Mouse (Mus musculus) embryonic facial prominence, embryonic 14.5 days (tissue): ENCODE measurements around the gene Fndc3b. TPM values are rescaled to one million over a fixed set of nuclear protein-coding genes. Genes with fewer than 3 reads are reported as not detected.

Experiments
- ATAC-seq: fragments of 200-750 bp; cut with Nextera tagmentation; 2 replicates; pipeline ENCODE4 v1.8.0; 2017; ENCODE audit warnings: low read depth, moderate number of reproducible peaks, moderate TSS enrichment
- DNase-seq: peaks from one replicate; pipeline ENCODE4 v3.0.0-alpha.2; 2015; ENCODE audit warnings: low spot score
- H3K27ac ChIP-seq: fragments of 300-500 bp; sonication (generic); replicated peaks from 2 replicates; pipeline ENCODE4 v1.5.1; 2014; ENCODE audit warnings: low read depth, mild to moderate bottlenecking, low read length, moderate library complexity
- H3K27me3 ChIP-seq: fragments of 300-500 bp; sonication (generic); replicated peaks from 2 replicates; pipeline ENCODE4 v1.6.1; 2014; ENCODE audit warnings: low read length; ENCODE audit not compliant: control insufficient read depth, insufficient read depth
- H3K36me3 ChIP-seq: fragments of 300-500 bp; sonication (generic); 2 replicates; pipeline ENCODE4 v1.6.1; 2014; ENCODE audit warnings: low read length, mixed read lengths; ENCODE audit not compliant: control insufficient read depth, insufficient read depth
- H3K4me1 ChIP-seq: fragments of 300-500 bp; sonication (generic); 2 replicates; pipeline ENCODE4 v1.6.1; 2014; ENCODE audit warnings: antibody characterized with exemption, low read length; ENCODE audit not compliant: control insufficient read depth, insufficient read depth
- H3K4me2 ChIP-seq: fragments of 300-500 bp; sonication (generic); 2 replicates; pipeline ENCODE4 v1.6.1; 2014; ENCODE audit warnings: low read depth, mild to moderate bottlenecking, low read length, moderate library complexity, mixed read lengths
- H3K4me3 ChIP-seq: fragments of 300-500 bp; sonication (generic); 2 replicates; pipeline ENCODE4 v1.5.1; 2014; ENCODE audit warnings: low read depth, mild to moderate bottlenecking, low read length
- H3K9ac ChIP-seq: fragments of 300-500 bp; sonication (generic); 2 replicates; pipeline ENCODE4 v1.6.1; 2014; ENCODE audit warnings: low read depth, mild to moderate bottlenecking, low read length, moderate library complexity, mixed read lengths
- H3K9me3 ChIP-seq: fragments of 300-500 bp; sonication (generic); 2 replicates; pipeline ENCODE4 v1.6.1; 2016; ENCODE audit warnings: low read length; ENCODE audit not compliant: control insufficient read depth
- WGBS: fragments of 180-500 bp; shearing (Covaris S2); extraction: QIAGEN DNeasy Blood & Tissue Kit; methylation state at CpG from one replicate; pipeline ENCODE4 v1.1.7; 2014; 5-methylcytosine and 5-hydroxymethylcytosine counted together
- polyA plus RNA-seq: library from polyadenylated mRNA; unstranded; fragments of >200 nt; fragmentation: Nextera tagmentation; extraction: Ambion mirVana; gene quantifications from 2 replicates; pipeline ENCODE4 v1.2.1, GENCODE M21; 2014

The Fndc3b gene
- polyA plus RNA-seq, 1 experiment from 2014 or later: 44.3 TPM

GRCm38 (mm10) chr3:27704641-27705040 lies 6.5 kb downstream of the Fndc3b start:
- H3K9me3 ChIP-seq: no peaks in the 10 kb centered on the region
- no peak overlapping the region for H3K4me2 ChIP-seq
- H3K36me3 ChIP-seq: no peaks in the 10 kb centered on the region
- H3K4me3 ChIP-seq: no peak overlapping the region
- 85% methylated on average over 9 of the region's 9 CpGs for WGBS
- ATAC-seq (no peak), DNase-seq (no peak)
- no peaks in the 10 kb centered on the region for H3K27me3 ChIP-seq
- no peak overlapping the region for H3K27ac ChIP-seq
- H3K9ac ChIP-seq: no peak overlapping the region
- peaks cover 23% of the 10 kb centered on the region for H3K4me1 ChIP-seq

GRCm38 (mm10) chr3:27703531-27703930 lies 7.6 kb downstream of the Fndc3b start:
- H3K27ac ChIP-seq: no peak overlapping the region
- no peaks in the 10 kb centered on the region for H3K9me3 ChIP-seq
- H3K4me2 ChIP-seq: no peak overlapping the region
- WGBS: 84% methylated on average over 8 of the region's 8 CpGs
- no peak overlapping the region for H3K4me3 ChIP-seq
- peaks cover 21% of the 10 kb centered on the region for H3K4me1 ChIP-seq
- no peaks in the 10 kb centered on the region for H3K36me3 ChIP-seq
- no peak for DNase-seq
- no peaks in the 10 kb centered on the region for H3K27me3 ChIP-seq
- H3K9ac ChIP-seq: no peak overlapping the region
- ATAC-seq: no peak

GRCm38 (mm10) chr3:27703081-27703480 lies 8.0 kb downstream of the Fndc3b start:
- Histone ChIP-seq H3K9me3 (no peaks in the 10 kb centered on the region), H3K36me3 (0 out of 2 replicates have a peak, but pooled peaks cover 4% of the 10 kb centered on the region), H3K4me3 (no peak overlapping the region), H3K4me1 (peaks cover 16% of the 10 kb centered on the region), H3K27me3 (no peaks in the 10 kb centered on the region), H3K9ac (no peak overlapping the region), H3K4me2 (no peak overlapping the region), H3K27ac (no peak overlapping the region)
- ATAC-seq: no peak
- 92% methylated on average over 2 of the region's 2 CpGs for WGBS
- DNase-seq: no peak

GRCm38 (mm10) chr3:27698671-27699070 lies 12.4 kb downstream of the Fndc3b start:
- Histone ChIP-seq H3K4me1 (peaks cover 21% of the 10 kb centered on the region), H3K4me3 (no peak overlapping the region), H3K4me2 (no peak overlapping the region), H3K9ac (no peak overlapping the region), H3K9me3 (no peaks in the 10 kb centered on the region), H3K27ac (no peak overlapping the region), H3K27me3 (no peaks in the 10 kb centered on the region), H3K36me3 (0 out of 2 replicates have a peak, but pooled peaks cover 5% of the 10 kb centered on the region)
- 87% methylated on average over 6 of the region's 6 CpGs for WGBS
- no peak for DNase-seq
- no peak for ATAC-seq

GRCm38 (mm10) chr3:27696449-27696797 lies 14.7 kb downstream of the Fndc3b start:
- Histone ChIP-seq H3K27ac (peak overlapping the region; percentile 46; the same call in 1 of the 2 replicates), H3K36me3 (0 out of 2 replicates have a peak, but pooled peaks cover 5% of the 10 kb centered on the region), H3K4me1 (peaks cover 21% of the 10 kb centered on the region), H3K27me3 (no peaks in the 10 kb centered on the region), H3K9me3 (no peaks in the 10 kb centered on the region), H3K9ac (no peak overlapping the region), H3K4me3 (no peak overlapping the region), H3K4me2 (no peak overlapping the region)
- 69% methylated on average over 5 of the region's 5 CpGs for WGBS
- no peak for ATAC-seq
- DNase-seq: no peak

- H3K9ac ChIP-seq: no peak overlapping the region
- H3K4me2 ChIP-seq: peak overlapping the region; percentile 16
- 48% methylated on average over 16 of the region's 16 CpGs for WGBS
- H3K27ac ChIP-seq: peak overlapping the region; percentile 46; the same call in 1 of the 2 replicates
- no peaks in the 10 kb centered on the region for H3K9me3 ChIP-seq
- 0 out of 2 replicates have a peak, but pooled peaks cover 5% of the 10 kb centered on the region for H3K36me3 ChIP-seq
- H3K4me3 ChIP-seq: no peak overlapping the region
- no peaks in the 10 kb centered on the region for H3K27me3 ChIP-seq
- DNase-seq (peak; percentile 58), ATAC-seq (no peak; the same call in 1 of the 2 replicates)
- peaks cover 22% of the 10 kb centered on the region for H3K4me1 ChIP-seq
Observed at GRCm38 (mm10) chr3:27695612-27696448, 15.3 kb downstream of the Fndc3b start.

GRCm38 (mm10) chr3:27694586-27694985 lies 16.5 kb downstream of the Fndc3b start:
- H3K9ac ChIP-seq: no peak overlapping the region
- peaks cover 33% of the 10 kb centered on the region for H3K4me1 ChIP-seq
- no peaks in the 10 kb centered on the region for H3K27me3 ChIP-seq
- H3K4me3 ChIP-seq: no peak overlapping the region
- WGBS: 52% methylated on average over 10 of the region's 10 CpGs
- 0 out of 2 replicates have a peak, but pooled peaks cover 5% of the 10 kb centered on the region for H3K36me3 ChIP-seq
- ATAC-seq: no peak
- peak; percentile 40 for DNase-seq
- H3K9me3 ChIP-seq: no peaks in the 10 kb centered on the region
- H3K27ac ChIP-seq: no peak overlapping the region
- H3K4me2 ChIP-seq: no peak overlapping the region

- Histone ChIP-seq H3K9me3 (no peaks in the 10 kb centered on the region), H3K27me3 (no peaks in the 10 kb centered on the region), H3K4me1 (peaks cover 36% of the 10 kb centered on the region)
Observed at GRCm38 (mm10) chr3:27694111-27694510, 17.0 kb downstream of the Fndc3b start.

More at GRCm38 (mm10) chr3:27694111-27694510, 17.0 kb downstream of the Fndc3b start:
- Histone ChIP-seq H3K4me2 (no peak overlapping the region), H3K9ac (no peak overlapping the region), H3K36me3 (0 out of 2 replicates have a peak, but pooled peaks cover 5% of the 10 kb centered on the region), H3K4me3 (no peak overlapping the region), H3K27ac (no peak overlapping the region; the same call in 1 of the 2 replicates)
- 85% methylated on average over 5 of the region's 5 CpGs for WGBS
- DNase-seq (no peak), ATAC-seq (no peak)
